Mouse (Mus musculus): ENCODE measurements around the gene Psmb2.

Psmb2 gene

GRCm38 (mm10) chr4:126753268-126754230, 76.1 kb downstream of the Psmb2 start, which contains the start of the genes Ncdn and AU040320:
Gene Ncdn (minus strand): TSS chr4:126753438.
Gene AU040320 (plus strand): TSS chr4:126753544.
- peak; percentile 91 for DNase-seq (ENCODE audit: low read depth)

GRCm38 (mm10) chr4:126754231-126754611, 76.8 kb downstream of the Psmb2 start:
- no peak for DNase-seq (ENCODE audit: low read depth)

- DNase-seq (ENCODE audit: low read depth) = no peak
These were observed 77.4 kb downstream of the Psmb2 start for GRCm38 (mm10) chr4:126754736-126755374.

DNA sequence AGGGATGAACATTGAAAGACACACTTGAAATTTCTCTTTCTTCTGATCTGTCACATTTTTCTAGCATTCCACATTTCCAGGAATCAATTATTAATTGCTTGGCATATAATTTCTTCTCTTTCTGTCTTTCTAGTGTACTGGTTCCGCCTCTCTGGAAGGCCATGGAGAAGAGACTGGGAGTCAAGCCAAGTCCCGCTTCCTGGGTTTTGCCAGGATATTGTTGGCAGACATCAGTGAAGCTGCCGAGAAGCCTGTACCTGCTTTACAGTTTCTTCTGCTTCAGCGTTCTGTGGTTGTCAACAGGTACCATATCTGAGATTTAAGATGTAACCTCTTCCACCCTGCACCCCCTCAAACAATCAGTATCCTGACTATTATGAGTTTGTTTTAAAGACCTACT, 79.3 kb downstream of the Psmb2 start:
- no peak for DNase-seq (ENCODE audit: low read depth)

GRCm38 (mm10) chr4:126758299-126758698, 80.9 kb downstream of the Psmb2 start:
- no peak for DNase-seq (ENCODE audit: low read depth)

Data from fibroblast of lung, adult 2 months (primary cell).